Mouse (Mus musculus) cerebellum, adult 2 months (tissue): ENCODE measurements around the gene Gprc5b.

Experiments used
- CTCF ChIP-seq: fragments of 200-500 bp; IDR thresholded peaks from 2 replicates; pipeline ENCODE4 v1.5.1; 2011; ENCODE audit warnings: low read depth, mild to moderate bottlenecking, control low read depth, low read length, moderate library complexity, borderline replicate concordance; ENCODE audit not compliant: insufficient read depth
- POLR2A ChIP-seq: fragments of 200-500 bp; IDR thresholded peaks from 2 replicates; pipeline ENCODE4 v1.6.1; 2011; ENCODE audit warnings: low read length, control low read depth, borderline replicate concordance; ENCODE audit not compliant: insufficient read depth

DNA sequence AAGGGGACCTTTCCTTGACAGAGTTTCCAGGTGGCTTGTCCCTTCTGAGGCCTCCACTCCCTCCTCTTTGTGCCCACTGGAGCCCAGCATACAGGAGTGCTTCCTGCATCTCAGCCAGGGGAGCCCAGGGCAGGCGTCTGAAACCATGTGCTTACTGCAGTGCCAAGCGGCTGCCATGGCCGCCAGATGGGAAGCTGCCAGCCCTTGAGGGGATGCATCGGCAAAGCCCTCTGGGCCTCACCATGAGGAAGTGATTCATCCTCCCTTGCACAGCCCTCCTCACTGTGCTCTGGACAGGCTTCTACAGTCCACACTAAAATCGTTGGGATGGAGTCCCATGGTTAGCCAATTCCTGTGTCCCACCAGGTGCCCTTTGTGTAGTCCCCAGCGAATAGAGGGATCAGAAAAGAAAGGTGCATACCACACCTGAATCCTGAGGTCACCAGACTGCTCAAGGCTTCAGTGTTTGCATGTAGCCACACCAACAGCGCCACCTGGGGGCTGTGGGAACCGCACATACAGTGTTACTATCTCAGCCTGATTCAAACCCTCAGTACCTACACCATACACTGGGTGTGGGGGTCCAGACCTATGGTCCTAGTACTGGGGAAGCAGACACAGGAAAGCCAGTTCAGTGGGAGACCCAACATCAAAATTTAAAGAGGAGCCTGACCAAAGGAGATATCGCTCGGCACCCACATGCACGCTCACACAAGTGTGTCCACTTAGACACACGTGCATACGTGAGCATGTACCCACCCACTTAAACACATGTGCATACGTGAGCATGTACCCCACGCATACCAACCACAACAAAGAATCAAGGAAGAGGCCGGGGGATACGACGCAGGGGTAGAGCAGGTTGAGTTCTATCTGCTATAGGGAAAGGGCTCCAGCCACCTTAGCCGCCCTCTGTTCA, 27.5 kb upstream of the Gprc5b start:
- peak; percentile 71 for TF ChIP-seq CTCF
- TF ChIP-seq POLR2A: no peak
